Mouse (Mus musculus): ENCODE measurements around the gene Nr3c2.

Nr3c2 gene

GRCm38 (mm10) chr8:77176343-77176742 is 277.1 kb downstream of the Nr3c2 start:
- DNase-seq: no peak

- no peak for DNase-seq
These were observed 286.6 kb downstream of the Nr3c2 start for GRCm38 (mm10) chr8:77185816-77186215.

GRCm38 (mm10) chr8:77186914-77187536 is 287.8 kb downstream of the Nr3c2 start:
- DNase-seq: no peak

- no peak for DNase-seq
These were observed 288.5 kb downstream of the Nr3c2 start for GRCm38 (mm10) chr8:77187748-77188147.

GRCm38 (mm10) chr8:77188298-77188697 is 289.1 kb downstream of the Nr3c2 start:
- DNase-seq: no peak

- DNase-seq: no peak
These were observed 290.1 kb downstream of the Nr3c2 start for GRCm38 (mm10) chr8:77189318-77189717.

GRCm38 (mm10) chr8:77190393-77190792 is 291.2 kb downstream of the Nr3c2 start:
- DNase-seq: no peak

GRCm38 (mm10) chr8:77209297-77209696 is 310.1 kb downstream of the Nr3c2 start:
- DNase-seq: no peak

- DNase-seq: no peak
These were observed 314.7 kb downstream of the Nr3c2 start for GRCm38 (mm10) chr8:77213893-77214464.

GRCm38 (mm10) chr8:77214665-77215064 is 315.4 kb downstream of the Nr3c2 start:
- DNase-seq: no peak

- no peak for DNase-seq
These were observed 315.9 kb downstream of the Nr3c2 start for GRCm38 (mm10) chr8:77215191-77215590.

- no peak for DNase-seq
These were observed 323.9 kb downstream of the Nr3c2 start for GRCm38 (mm10) chr8:77223123-77223522.

GRCm38 (mm10) chr8:77227742-77228141 is 328.5 kb downstream of the Nr3c2 start:
- peak; percentile 42 for DNase-seq

- DNase-seq: no peak
These were observed 329.4 kb downstream of the Nr3c2 start for GRCm38 (mm10) chr8:77228688-77229087.

GRCm38 (mm10) chr8:77231211-77231610 is 332.0 kb downstream of the Nr3c2 start:
- no peak for DNase-seq

GRCm38 (mm10) chr8:77231834-77232233 is 332.6 kb downstream of the Nr3c2 start:
- no peak for DNase-seq

GRCm38 (mm10) chr8:77232411-77232810 is 333.2 kb downstream of the Nr3c2 start:
- no peak for DNase-seq

GRCm38 (mm10) chr8:77236701-77237100 is 337.5 kb downstream of the Nr3c2 start:
- DNase-seq: no peak

- no peak for DNase-seq
These were observed 340.2 kb downstream of the Nr3c2 start for GRCm38 (mm10) chr8:77239462-77239861.

- DNase-seq: no peak
These were observed 342.1 kb downstream of the Nr3c2 start for GRCm38 (mm10) chr8:77241381-77241780.

- DNase-seq: no peak
These were observed 350.9 kb downstream of the Nr3c2 start for GRCm38 (mm10) chr8:77250094-77250493.

- DNase-seq: no peak
These were observed 351.9 kb downstream of the Nr3c2 start for GRCm38 (mm10) chr8:77251134-77251533.

GRCm38 (mm10) chr8:77254466-77254865 is 355.2 kb downstream of the Nr3c2 start:
- DNase-seq: no peak

- DNase-seq: no peak
These were observed 357.3 kb downstream of the Nr3c2 start for GRCm38 (mm10) chr8:77256450-77257084.

GRCm38 (mm10) chr8:77257085-77257451 is 357.8 kb downstream of the Nr3c2 start:
- DNase-seq: no peak

Data from thymus, postnatal 14 days (tissue).